Mouse (Mus musculus): ENCODE data around the gene Polr2a. TPM values are rescaled to one million over a fixed set of nuclear protein-coding genes. Genes with fewer than 3 reads are reported as not detected.
A peak's percentile ranks its signal among the peaks of the same experiment; 100 is the strongest.

The Polr2a gene
- 32.2 and 39.0 TPM in 2 replicates for polyA plus RNA-seq (2016; fragmentation: Nextera tagmentation; extraction: Ambion mirVana)

DNA sequence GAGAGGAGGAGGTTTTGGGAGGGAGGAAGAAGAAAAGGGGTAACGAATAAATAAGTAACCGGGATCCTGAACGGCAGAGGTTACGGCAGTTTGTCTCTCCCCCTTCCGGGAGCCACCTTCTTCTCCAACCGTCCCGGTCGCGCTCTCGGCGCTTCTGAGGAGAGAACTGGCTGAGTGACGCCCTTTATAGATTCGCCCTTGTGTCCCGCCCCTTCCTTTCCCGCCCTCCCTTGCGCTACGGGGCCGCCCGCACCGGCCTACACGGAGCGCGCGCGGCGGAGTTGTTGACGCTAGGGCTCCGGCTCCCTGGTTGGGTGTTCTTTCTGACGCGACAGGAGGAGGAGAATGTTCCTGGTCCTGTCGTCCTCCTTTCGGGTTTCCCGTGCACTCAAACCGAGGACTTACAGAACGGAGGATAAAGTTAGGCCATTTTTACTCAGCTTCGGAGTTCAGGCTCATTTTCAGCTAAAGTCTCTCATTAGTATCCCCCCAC lies at the start of gene Polr2a:
Polr2a (minus strand) TSS at position 160 of the 493 bp plus-strand sequence.
- H3K9ac ChIP-seq, result peak within 1 kb of the TSS; percentile 81
- peak within 1 kb of the TSS; percentile 52 for H3K4me3 ChIP-seq
- peak within 1 kb of the TSS; percentile 98 for H3K27ac ChIP-seq
- no peaks in the 10 kb centered on the region for H3K36me3 ChIP-seq
- H3K9me3 ChIP-seq (replicated peaks), result no peaks in the 10 kb centered on the region
- H3K27me3 ChIP-seq, result no peaks in the 10 kb centered on the region
- peak; percentile 97 for ATAC-seq (ENCODE audit: low FRiP score)
- peaks cover 44% of the 10 kb centered on the region for H3K4me1 ChIP-seq
- 0% methylated on average over 33 of the region's 36 CpGs for WGBS
- peak within 1 kb of the TSS; percentile 76 for H3K4me2 ChIP-seq (replicated peaks)

DNA sequence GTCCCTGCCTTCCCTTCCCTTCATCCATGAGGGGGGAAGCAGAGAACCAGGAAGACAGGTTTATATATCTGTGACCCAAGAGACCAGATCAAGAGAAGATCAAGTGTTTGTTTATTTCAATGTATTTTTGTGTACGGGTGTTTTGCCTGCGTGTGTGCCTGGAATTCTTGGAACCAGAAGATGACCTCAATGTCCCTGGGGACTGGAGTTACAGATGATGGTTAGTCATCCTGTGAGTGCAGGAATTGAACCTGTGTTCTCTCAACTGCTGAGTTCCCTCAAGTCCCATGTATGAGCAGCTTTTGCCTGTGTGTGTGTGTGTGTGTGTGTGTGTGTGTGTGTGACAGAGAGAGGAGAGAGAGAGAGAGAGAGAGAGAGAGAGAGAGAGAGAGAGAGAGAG lies 49.2 kb upstream of the Polr2a start:
- Histone ChIP-seq H3K4me1 (peaks cover 23% of the 10 kb centered on the region), H3K9ac (no peak overlapping the region), H3K4me3 (no peak overlapping the region), H3K27me3 (peaks cover 38% of the 10 kb centered on the region), H3K27ac (no peak overlapping the region), H3K36me3 (no peaks in the 10 kb centered on the region), H3K4me2 (replicated peaks) (no peak overlapping the region), H3K9me3 (replicated peaks) (0 out of 2 replicates have a peak, but pooled peaks cover 3% of the 10 kb centered on the region)
- no peak for ATAC-seq (ENCODE audit: low FRiP score)
- 85% methylated on average over 2 of the region's 2 CpGs for WGBS

GRCm38 (mm10) chr11:69806378-69806777 lies 47.9 kb upstream of the Polr2a start:
- ATAC-seq (ENCODE audit: low FRiP score), result no peak
- 85% methylated on average over 4 of the region's 4 CpGs for WGBS
- Histone ChIP-seq H3K27me3 (peaks cover 51% of the 10 kb centered on the region), H3K9ac (no peak overlapping the region), H3K9me3 (replicated peaks) (0 out of 2 replicates have a peak, but pooled peaks cover 3% of the 10 kb centered on the region), H3K4me1 (peaks cover 36% of the 10 kb centered on the region), H3K4me2 (replicated peaks) (no peak overlapping the region), H3K27ac (no peak overlapping the region), H3K36me3 (no peaks in the 10 kb centered on the region), H3K4me3 (no peak overlapping the region)

DNA sequence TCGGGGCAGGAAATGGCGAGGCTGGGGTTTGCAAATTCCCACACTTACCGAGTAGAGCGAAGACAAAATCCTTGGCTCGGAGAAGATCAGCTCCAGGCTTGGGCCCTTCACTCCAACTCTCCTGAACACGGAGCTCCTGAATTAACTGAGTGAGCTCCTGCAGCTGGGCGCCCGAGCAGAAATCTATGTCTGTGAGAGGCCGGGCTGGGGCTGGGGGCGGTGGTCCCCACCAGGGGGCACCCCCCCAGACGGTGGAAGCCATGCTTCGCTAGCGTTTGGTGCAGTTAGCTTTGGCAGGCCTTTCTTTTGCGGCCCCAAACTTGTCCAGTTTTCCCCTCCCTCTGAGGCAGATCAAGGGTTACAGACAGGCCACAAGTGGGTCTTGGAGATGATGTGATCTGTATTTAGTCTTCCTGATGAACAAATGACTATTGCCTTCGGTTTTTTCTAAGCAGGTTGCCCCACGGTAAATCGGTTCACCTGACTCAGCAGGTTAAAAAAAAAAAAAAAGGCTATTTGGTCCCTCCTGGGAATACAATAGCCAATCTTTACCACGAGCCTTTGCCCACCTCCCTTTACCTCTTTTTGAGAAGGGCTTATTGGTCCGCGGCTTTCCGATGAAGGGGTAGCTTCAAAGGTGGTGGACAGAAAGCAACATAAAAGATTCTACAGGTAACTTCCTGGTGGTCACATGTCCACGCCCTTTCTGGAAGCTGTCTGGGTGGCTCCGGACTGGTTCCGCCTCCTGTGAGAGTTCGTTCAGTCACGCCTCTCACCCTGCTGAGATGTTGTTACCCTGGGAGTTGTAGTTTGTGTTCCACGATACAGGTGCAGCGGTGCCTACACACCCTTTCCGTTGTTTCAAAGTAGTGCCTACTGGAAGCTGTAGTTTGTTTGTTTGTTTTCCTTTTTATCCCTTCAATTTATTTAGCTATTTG lies 46.8 kb upstream of the Polr2a start, which contains the start of gene Tmem102:
Tmem102 (minus strand) TSS at position 653 of the 938 bp plus-strand sequence.
- WGBS, result 4% methylated on average over 29 of the region's 29 CpGs
- Histone ChIP-seq H3K27ac (no peak within 1 kb of the TSS), H3K27me3 (peaks cover 53% of the 10 kb centered on the region), H3K9me3 (replicated peaks) (0 out of 2 replicates have a peak, but pooled peaks cover 3% of the 10 kb centered on the region), H3K4me1 (peaks cover 44% of the 10 kb centered on the region), H3K4me3 (peak within 1 kb of the TSS; percentile 53), H3K4me2 (replicated peaks) (peak within 1 kb of the TSS; percentile 8; the same call in 1 of the 2 replicates), H3K9ac (no peak within 1 kb of the TSS), H3K36me3 (no peaks in the 10 kb centered on the region)
- ATAC-seq (ENCODE audit: low FRiP score), result no peak

- Histone ChIP-seq H3K27ac (no peak overlapping the region), H3K27me3 (peaks cover 53% of the 10 kb centered on the region), H3K4me1 (peaks cover 51% of the 10 kb centered on the region), H3K9ac (no peak overlapping the region), H3K4me3 (peak overlapping the region; percentile 53; the same call in 1 of the 2 replicates), H3K36me3 (no peaks in the 10 kb centered on the region), H3K9me3 (replicated peaks) (0 out of 2 replicates have a peak, but pooled peaks cover 3% of the 10 kb centered on the region), H3K4me2 (replicated peaks) (peak overlapping the region; percentile 8; the same call in 1 of the 2 replicates)
- ATAC-seq (ENCODE audit: low FRiP score), result no peak
- WGBS, result 6% methylated on average over 12 of the region's 12 CpGs
These were observed 46.2 kb upstream of the Polr2a start for GRCm38 (mm10) chr11:69804652-69804940.

- ATAC-seq (ENCODE audit: low FRiP score), result peak; percentile 18
- Histone ChIP-seq H3K36me3 (no peaks in the 10 kb centered on the region), H3K4me1 (peaks cover 57% of the 10 kb centered on the region), H3K9ac (peak overlapping the region; percentile 58), H3K4me3 (peak overlapping the region; percentile 53), H3K27ac (peak overlapping the region; percentile 52), H3K27me3 (peaks cover 53% of the 10 kb centered on the region), H3K9me3 (replicated peaks) (0 out of 2 replicates have a peak, but pooled peaks cover 3% of the 10 kb centered on the region), H3K4me2 (replicated peaks) (peak overlapping the region; percentile 90)
- WGBS, result under 1% methylated on average over 60 of the region's 60 CpGs
These were observed 45.6 kb upstream of the Polr2a start for GRCm38 (mm10) chr11:69803786-69804651.

- Histone ChIP-seq H3K4me2 (replicated peaks) (peak overlapping the region; percentile 90), H3K9me3 (replicated peaks) (0 out of 2 replicates have a peak, but pooled peaks cover 3% of the 10 kb centered on the region), H3K27ac (peak overlapping the region; percentile 52), H3K27me3 (peaks cover 53% of the 10 kb centered on the region), H3K36me3 (no peaks in the 10 kb centered on the region), H3K4me1 (peaks cover 60% of the 10 kb centered on the region), H3K9ac (peak overlapping the region; percentile 58), H3K4me3 (peak overlapping the region; percentile 53)
- ATAC-seq (ENCODE audit: low FRiP score), result no peak
- 3% methylated on average over 12 of the region's 12 CpGs for WGBS
These were observed 44.9 kb upstream of the Polr2a start for GRCm38 (mm10) chr11:69803328-69803727.

DNA sequence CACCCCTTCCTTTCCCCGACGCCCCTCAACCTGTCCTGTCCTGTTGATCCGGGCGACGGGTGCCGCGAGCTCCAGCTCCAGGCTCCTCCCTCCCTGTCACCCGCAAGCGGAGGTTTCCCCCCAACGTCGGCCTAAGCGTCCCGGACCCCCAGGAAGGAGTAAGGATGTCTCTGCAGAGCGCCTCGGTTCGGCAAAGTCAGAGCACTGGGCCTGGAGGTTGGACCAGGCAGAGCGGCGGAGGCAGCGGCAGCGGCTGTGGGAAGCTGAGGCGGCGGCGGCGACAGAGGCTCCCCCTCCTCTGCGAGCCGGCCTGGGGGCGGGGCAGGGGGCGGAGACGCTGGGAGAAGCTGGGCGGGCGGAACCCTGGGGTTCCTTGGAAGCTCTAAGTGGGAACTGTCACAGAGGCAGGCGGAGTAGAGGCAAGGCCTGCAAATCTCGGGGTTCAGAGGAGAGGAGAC lies 44.2 kb upstream of the Polr2a start:
- no peaks in the 10 kb centered on the region for H3K36me3 ChIP-seq
- peak; percentile 3; the same call in 1 of the 2 replicates for ATAC-seq (ENCODE audit: low FRiP score)
- peak overlapping the region; percentile 73 for H3K9ac ChIP-seq
- H3K4me3 ChIP-seq, result peak overlapping the region; percentile 53
- WGBS, result under 1% methylated on average over 33 of the region's 33 CpGs
- H3K4me1 ChIP-seq, result peaks cover 60% of the 10 kb centered on the region
- H3K27me3 ChIP-seq, result peaks cover 57% of the 10 kb centered on the region
- peak overlapping the region; percentile 90 for H3K4me2 ChIP-seq (replicated peaks)
- H3K9me3 ChIP-seq (replicated peaks), result 0 out of 2 replicates have a peak, but pooled peaks cover 3% of the 10 kb centered on the region
- peak overlapping the region; percentile 74 for H3K27ac ChIP-seq

DNA sequence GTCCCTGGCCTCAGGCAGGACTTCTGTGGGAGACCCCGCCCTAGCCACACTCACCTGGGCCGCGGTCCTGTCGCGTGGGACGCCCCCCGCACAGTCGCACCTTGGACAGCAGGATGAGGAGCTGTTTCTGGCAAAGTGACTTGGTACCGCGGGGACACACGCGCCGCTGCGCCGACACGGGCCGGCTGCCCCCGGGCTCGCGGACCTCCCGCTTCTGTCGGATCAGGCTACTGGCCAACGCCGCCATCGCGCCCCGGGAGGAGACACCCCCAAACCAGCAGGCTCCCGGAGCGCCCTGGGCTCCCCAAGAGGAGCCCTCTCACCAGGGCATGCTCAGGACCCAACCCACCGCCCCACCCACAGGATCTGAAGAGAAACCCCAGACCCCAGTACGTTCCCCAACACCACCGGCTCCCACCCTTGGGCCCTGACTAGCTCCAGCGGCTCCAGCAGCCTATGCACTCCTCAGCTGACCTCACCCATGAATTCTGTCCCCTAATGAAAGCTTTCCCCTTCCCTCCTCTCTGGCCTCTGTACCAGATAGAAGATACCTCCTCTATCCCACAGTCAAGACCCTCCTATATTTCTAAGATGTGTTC lies 43.0 kb upstream of the Polr2a start, which contains the start of gene Fgf11:
Fgf11 (minus strand) TSS at position 479 of the 599 bp plus-strand sequence.
- H3K9ac ChIP-seq, result peak within 1 kb of the TSS; percentile 73
- peaks cover 67% of the 10 kb centered on the region for H3K27me3 ChIP-seq
- WGBS, result 1% methylated on average over 33 of the region's 33 CpGs
- no peaks in the 10 kb centered on the region for H3K36me3 ChIP-seq
- ATAC-seq (ENCODE audit: low FRiP score), result no peak
- 0 out of 2 replicates have a peak, but pooled peaks cover 1% of the 10 kb centered on the region for H3K9me3 ChIP-seq (replicated peaks)
- H3K27ac ChIP-seq, result peak within 1 kb of the TSS; percentile 93
- peak within 1 kb of the TSS; percentile 53 for H3K4me3 ChIP-seq
- H3K4me2 ChIP-seq (replicated peaks), result peak within 1 kb of the TSS; percentile 90
- peaks cover 60% of the 10 kb centered on the region for H3K4me1 ChIP-seq

GRCm38 (mm10) chr11:69800392-69801197 lies 42.2 kb upstream of the Polr2a start:
- H3K27me3 ChIP-seq, result peaks cover 66% of the 10 kb centered on the region
- H3K9ac ChIP-seq, result peak overlapping the region; percentile 73

DNA sequence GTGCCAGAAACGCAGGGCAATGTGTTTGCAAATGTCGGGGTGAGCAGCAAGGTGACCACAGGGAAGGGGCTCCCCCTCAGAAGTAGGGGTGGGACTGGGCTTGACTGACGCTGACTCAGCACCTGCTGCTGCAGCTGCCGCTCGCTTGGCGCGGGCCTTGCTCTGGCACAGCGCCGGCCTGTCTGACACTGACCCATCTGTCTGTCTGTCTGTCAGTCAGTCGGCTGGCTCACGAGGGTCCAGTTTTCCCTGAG lies 41.6 kb upstream of the Polr2a start:
- Histone ChIP-seq H3K27ac (peak overlapping the region; percentile 93), H3K9me3 (replicated peaks) (no peaks in the 10 kb centered on the region), H3K9ac (peak overlapping the region; percentile 73), H3K36me3 (no peaks in the 10 kb centered on the region), H3K27me3 (peaks cover 62% of the 10 kb centered on the region), H3K4me2 (replicated peaks) (peak overlapping the region; percentile 90), H3K4me3 (peak overlapping the region; percentile 53), H3K4me1 (peaks cover 68% of the 10 kb centered on the region)
- peak; percentile 51 for ATAC-seq (ENCODE audit: low FRiP score)
- WGBS, result under 1% methylated on average over 11 of the region's 11 CpGs

More at GRCm38 (mm10) chr11:69800392-69801197, 42.2 kb upstream of the Polr2a start:
- H3K4me1 ChIP-seq, result peaks cover 65% of the 10 kb centered on the region
- no peaks in the 10 kb centered on the region for H3K9me3 ChIP-seq (replicated peaks)
- peak overlapping the region; percentile 53 for H3K4me3 ChIP-seq
- peak overlapping the region; percentile 90 for H3K4me2 ChIP-seq (replicated peaks)
- H3K36me3 ChIP-seq, result no peaks in the 10 kb centered on the region
- H3K27ac ChIP-seq, result peak overlapping the region; percentile 93
- under 1% methylated on average over 34 of the region's 36 CpGs for WGBS
- peak; percentile 74 for ATAC-seq (ENCODE audit: low FRiP score)
